Mouse (Mus musculus) forebrain, embryonic 13.5 days (tissue): Measurements from ENCODE around the gene Dscam. TPM values are rescaled to one million over a fixed set of nuclear protein-coding genes. Genes with fewer than 3 reads are reported as not detected.

Experiments used
- ATAC-seq: fragments of 200-750 bp; cut with Nextera tagmentation; 2 replicates; pipeline ENCODE4 v1.8.0; 2017
- H3K27ac ChIP-seq: fragments of 300-500 bp; sonication (generic); 2 replicates; pipeline ENCODE4 v1.5.1; 2015; ENCODE audit warnings: inconsistent platforms, mild to moderate bottlenecking, moderate library complexity
- H3K27me3 ChIP-seq: fragments of 300-500 bp; sonication (generic); 2 replicates; pipeline ENCODE4 v1.6.1; 2015; ENCODE audit warnings: mild to moderate bottlenecking, inconsistent platforms
- H3K36me3 ChIP-seq: fragments of 300-500 bp; sonication (generic); 2 replicates; pipeline ENCODE4 v1.6.1; 2015; ENCODE audit warnings: mild to moderate bottlenecking, inconsistent platforms; ENCODE audit not compliant: poor library complexity, severe bottlenecking
- H3K4me1 ChIP-seq: fragments of 300-500 bp; sonication (generic); 2 replicates; pipeline ENCODE4 v1.6.1; 2015; ENCODE audit warnings: inconsistent platforms
- H3K4me2 ChIP-seq: fragments of 300-500 bp; sonication (generic); 2 replicates; pipeline ENCODE4 v1.6.1; 2015; ENCODE audit warnings: inconsistent platforms, mild to moderate bottlenecking, moderate library complexity
- H3K4me3 ChIP-seq: fragments of 300-500 bp; sonication (generic); 2 replicates; pipeline ENCODE4 v1.5.1; 2015; ENCODE audit warnings: mild to moderate bottlenecking, inconsistent platforms
- H3K9ac ChIP-seq: fragments of 300-500 bp; sonication (generic); 2 replicates; pipeline ENCODE4 v1.6.1; 2015; ENCODE audit warnings: mild to moderate bottlenecking, inconsistent platforms
- H3K9me3 ChIP-seq: fragments of 300-500 bp; sonication (generic); replicated peaks from 2 replicates; pipeline ENCODE4 v1.6.1; 2016; ENCODE audit warnings: inconsistent platforms
- WGBS: fragments of 180-500 bp; shearing (Covaris S2); methylation state at CpG from one replicate; pipeline ENCODE4 v1.1.7; 2015; 5-methylcytosine and 5-hydroxymethylcytosine counted together
- polyA plus RNA-seq: library from polyadenylated mRNA; unstranded; fragments of >200 nt; fragmentation: Nextera tagmentation; extraction: Ambion mirVana; gene quantifications from 2 replicates; pipeline ENCODE4 v1.2.1, GENCODE M21; 2015

Gene Dscam
- polyA plus RNA-seq, 1 experiment from 2014 or later, result 3.5 TPM

GRCm38 (mm10) chr16:96971768-96972167 is 198.8 kb downstream of the Dscam start:
- H3K4me2 ChIP-seq, result no peak overlapping the region
- WGBS, result 88% methylated on average over 4 of the region's 4 CpGs
- H3K9me3 ChIP-seq, result no peaks in the 10 kb centered on the region
- peaks cover 15% of the 10 kb centered on the region for H3K4me1 ChIP-seq
- no peak overlapping the region for H3K4me3 ChIP-seq
- H3K36me3 ChIP-seq, result no peaks in the 10 kb centered on the region
- H3K27me3 ChIP-seq, result no peaks in the 10 kb centered on the region
- H3K9ac ChIP-seq, result no peak overlapping the region
- ATAC-seq, result no peak
- H3K27ac ChIP-seq, result no peak overlapping the region

DNA sequence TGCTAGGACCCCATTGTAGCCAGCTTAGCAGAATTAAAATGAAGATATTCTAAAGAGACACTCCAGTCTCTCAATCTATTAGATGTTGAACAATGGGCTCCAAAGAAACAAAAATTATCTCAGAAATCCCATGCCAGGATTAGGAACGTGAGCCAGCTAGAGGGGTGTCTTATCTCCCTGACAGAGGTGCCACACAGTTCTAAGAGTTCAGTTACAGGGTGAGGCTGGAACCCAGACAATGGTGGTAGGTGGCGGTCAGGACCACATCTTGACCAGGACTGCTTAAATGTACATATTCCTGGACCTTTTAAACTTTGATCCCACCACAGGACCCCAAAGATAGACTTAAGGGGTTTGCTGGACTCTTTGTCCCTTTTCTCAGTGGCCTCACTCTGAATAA is 200.1 kb downstream of the Dscam start:
- H3K4me3 ChIP-seq, result no peak overlapping the region
- no peaks in the 10 kb centered on the region for H3K36me3 ChIP-seq
- H3K4me2 ChIP-seq, result no peak overlapping the region
- no peak overlapping the region for H3K27ac ChIP-seq
- WGBS, result 81% methylated on average over 2 of the region's 2 CpGs
- no peaks in the 10 kb centered on the region for H3K27me3 ChIP-seq
- peaks cover 15% of the 10 kb centered on the region for H3K4me1 ChIP-seq
- no peak overlapping the region for H3K9ac ChIP-seq
- no peaks in the 10 kb centered on the region for H3K9me3 ChIP-seq
- no peak for ATAC-seq

GRCm38 (mm10) chr16:96969643-96970042 is 200.9 kb downstream of the Dscam start:
- no peaks in the 10 kb centered on the region for H3K27me3 ChIP-seq
- 87% methylated on average over 2 of the region's 2 CpGs for WGBS
- no peaks in the 10 kb centered on the region for H3K9me3 ChIP-seq
- H3K27ac ChIP-seq, result no peak overlapping the region
- H3K4me2 ChIP-seq, result no peak overlapping the region
- H3K9ac ChIP-seq, result no peak overlapping the region
- H3K4me1 ChIP-seq, result peaks cover 13% of the 10 kb centered on the region
- peak; percentile 59 for ATAC-seq
- H3K4me3 ChIP-seq, result no peak overlapping the region
- H3K36me3 ChIP-seq, result no peaks in the 10 kb centered on the region

GRCm38 (mm10) chr16:96968885-96969480 is 201.6 kb downstream of the Dscam start:
- Histone ChIP-seq H3K36me3 (no peaks in the 10 kb centered on the region), H3K27ac (no peak overlapping the region), H3K4me2 (no peak overlapping the region), H3K4me3 (no peak overlapping the region), H3K4me1 (peaks cover 11% of the 10 kb centered on the region), H3K27me3 (no peaks in the 10 kb centered on the region), H3K9ac (no peak overlapping the region), H3K9me3 (no peaks in the 10 kb centered on the region)
- 68% methylated on average over 2 of the region's 2 CpGs for WGBS
- ATAC-seq, result no peak

GRCm38 (mm10) chr16:96959695-96960094 is 210.9 kb downstream of the Dscam start:
- WGBS, result 87% methylated on average over 3 of the region's 3 CpGs
- H3K4me2 ChIP-seq, result no peak overlapping the region
- no peak for ATAC-seq
- H3K4me1 ChIP-seq, result no peaks in the 10 kb centered on the region
- H3K9ac ChIP-seq, result no peak overlapping the region
- H3K27me3 ChIP-seq, result no peaks in the 10 kb centered on the region
- no peak overlapping the region for H3K4me3 ChIP-seq
- no peaks in the 10 kb centered on the region for H3K36me3 ChIP-seq
- no peaks in the 10 kb centered on the region for H3K9me3 ChIP-seq
- no peak overlapping the region for H3K27ac ChIP-seq

DNA sequence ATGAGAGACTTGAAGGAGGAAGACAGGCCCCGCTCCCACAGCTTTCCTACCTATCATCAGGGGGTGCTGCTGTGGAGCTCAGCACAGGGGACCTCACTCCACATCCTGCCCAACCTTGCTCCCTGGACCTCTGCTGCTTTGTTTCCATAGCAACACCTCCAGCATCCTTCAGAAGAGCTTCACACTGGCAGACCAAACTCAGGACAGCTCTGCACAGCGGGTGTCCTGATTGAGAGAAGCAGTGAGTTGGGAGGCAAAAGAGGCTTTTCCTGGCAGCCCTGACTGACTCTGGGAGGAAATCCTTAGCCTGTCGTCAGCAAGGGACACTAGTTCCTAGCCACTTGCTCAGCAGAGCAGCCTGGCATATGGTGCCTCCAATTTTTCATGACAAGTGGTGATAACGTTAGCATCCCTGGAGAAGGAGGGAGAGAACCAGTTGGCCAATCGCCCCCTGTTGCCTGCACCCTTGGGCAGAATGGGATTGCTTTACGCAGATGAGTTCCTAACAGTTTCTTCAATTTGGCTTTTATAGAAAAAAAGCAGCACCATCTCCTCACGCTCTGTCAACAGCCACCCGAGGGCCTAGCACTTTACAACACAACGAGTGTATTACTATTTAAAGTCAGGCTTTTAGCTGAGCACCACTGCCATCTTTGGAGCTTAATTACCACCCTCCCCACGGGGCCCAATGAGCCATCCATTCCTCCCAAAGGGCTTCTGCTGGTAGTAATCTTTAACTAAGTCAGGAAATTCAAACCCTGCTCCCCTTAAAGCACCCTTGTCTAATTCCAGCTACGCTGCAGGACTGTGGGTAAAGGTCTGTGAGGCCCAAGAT is 224.9 kb downstream of the Dscam start:
- Histone ChIP-seq H3K36me3 (no peaks in the 10 kb centered on the region), H3K27ac (peak overlapping the region; percentile 45), H3K27me3 (no peaks in the 10 kb centered on the region), H3K9me3 (no peaks in the 10 kb centered on the region), H3K4me3 (no peak overlapping the region), H3K4me1 (peaks cover 18% of the 10 kb centered on the region), H3K9ac (no peak overlapping the region), H3K4me2 (no peak overlapping the region; the same call in 1 of the 2 replicates)
- 36% methylated on average over 11 of the region's 11 CpGs for WGBS
- peak; percentile 55 for ATAC-seq

DNA sequence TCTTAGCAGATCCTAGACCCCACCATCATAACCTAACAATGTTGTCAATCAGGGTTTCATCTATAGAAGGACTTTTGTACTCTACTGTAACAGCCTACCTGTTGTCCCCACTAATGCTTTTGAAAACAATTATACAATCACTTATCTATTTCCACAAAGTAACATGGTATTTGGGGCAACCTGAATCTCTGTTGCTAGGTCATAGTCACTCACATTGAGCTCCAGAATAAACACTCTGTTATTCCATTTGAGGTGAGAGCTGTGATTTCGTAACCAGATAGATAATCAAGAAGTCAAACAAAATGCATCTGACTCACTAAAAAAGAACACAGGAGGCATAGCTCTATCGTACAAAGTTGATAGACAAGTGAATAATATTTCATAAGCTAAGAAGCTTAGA is 226.9 kb downstream of the Dscam start:
- H3K27me3 ChIP-seq, result no peaks in the 10 kb centered on the region
- H3K4me2 ChIP-seq, result no peak overlapping the region
- no peak overlapping the region for H3K9ac ChIP-seq
- H3K4me1 ChIP-seq, result peaks cover 18% of the 10 kb centered on the region
- H3K9me3 ChIP-seq, result no peaks in the 10 kb centered on the region
- H3K36me3 ChIP-seq, result no peaks in the 10 kb centered on the region
- H3K27ac ChIP-seq, result no peak overlapping the region
- ATAC-seq, result no peak
- WGBS, result 94% methylated on average over 2 of the region's 2 CpGs
- no peak overlapping the region for H3K4me3 ChIP-seq

DNA sequence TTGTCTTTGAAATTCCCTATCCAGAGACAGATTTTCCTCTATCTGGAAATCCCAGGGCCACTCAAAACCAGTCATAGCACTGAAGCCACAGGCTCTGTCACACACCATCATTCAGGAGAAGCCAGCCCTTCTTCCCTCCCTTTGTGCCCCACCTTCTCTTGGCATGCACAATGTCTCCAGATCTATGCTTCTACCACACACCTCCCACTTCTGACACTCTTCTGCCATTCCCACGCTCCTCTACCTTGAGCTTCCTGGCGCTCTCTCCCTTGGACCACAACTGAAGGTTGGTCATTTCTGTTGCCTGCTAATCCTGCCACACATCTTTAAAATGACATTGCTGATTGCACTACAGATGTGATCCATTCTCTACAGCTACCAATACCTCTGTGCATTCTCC is 235.8 kb downstream of the Dscam start:
- no peak for ATAC-seq
- Histone ChIP-seq H3K4me1 (no peaks in the 10 kb centered on the region), H3K27me3 (no peaks in the 10 kb centered on the region), H3K36me3 (no peaks in the 10 kb centered on the region), H3K4me2 (no peak overlapping the region), H3K27ac (no peak overlapping the region), H3K4me3 (no peak overlapping the region), H3K9me3 (no peaks in the 10 kb centered on the region), H3K9ac (no peak overlapping the region)
- 80% methylated on average over 2 of the region's 2 CpGs for WGBS

DNA sequence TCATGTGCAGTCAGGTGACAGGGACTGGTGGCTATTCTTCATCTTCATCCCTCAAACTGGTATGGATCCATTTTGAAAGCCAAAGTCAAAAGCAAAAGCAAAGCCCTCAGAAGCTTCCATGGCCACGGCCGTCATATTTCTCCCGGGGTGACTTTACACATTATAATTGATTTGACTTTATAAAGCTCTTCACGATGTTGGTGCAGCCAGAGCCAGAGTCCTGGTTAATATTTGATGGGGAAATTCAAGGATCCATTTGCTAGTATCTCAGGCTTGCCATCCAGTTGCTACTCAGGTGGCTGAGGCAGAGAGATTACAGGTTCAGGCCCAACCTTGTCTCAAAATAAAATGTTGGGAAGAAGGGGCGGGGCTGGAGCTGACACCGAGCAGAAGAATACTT is 238.3 kb downstream of the Dscam start:
- H3K27me3 ChIP-seq, result no peaks in the 10 kb centered on the region
- 92% methylated on average over 6 of the region's 6 CpGs for WGBS
- H3K27ac ChIP-seq, result no peak overlapping the region
- no peak overlapping the region for H3K4me2 ChIP-seq
- peaks cover 4% of the 10 kb centered on the region; the same call in 1 of the 2 replicates for H3K4me1 ChIP-seq
- no peaks in the 10 kb centered on the region for H3K36me3 ChIP-seq
- no peaks in the 10 kb centered on the region for H3K9me3 ChIP-seq
- ATAC-seq, result no peak
- H3K9ac ChIP-seq, result no peak overlapping the region
- no peak overlapping the region for H3K4me3 ChIP-seq

DNA sequence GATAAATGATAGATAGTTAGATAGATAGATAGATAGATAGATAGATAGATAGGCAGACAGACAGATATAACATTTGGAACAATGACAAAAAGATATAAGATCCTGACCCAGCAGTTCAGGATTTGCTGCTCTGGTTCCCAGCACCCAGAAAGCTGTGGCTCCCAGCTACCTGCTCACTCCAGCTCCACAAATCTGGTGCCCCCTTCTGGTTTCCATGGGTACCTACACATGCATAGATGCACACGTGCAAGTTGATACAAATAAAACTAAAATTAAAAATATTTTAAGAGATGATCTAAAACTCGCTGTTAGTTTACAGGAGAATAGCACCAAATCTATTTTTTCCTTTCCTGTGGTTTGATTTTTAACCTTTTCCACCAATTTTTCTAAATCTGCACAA is 238.8 kb downstream of the Dscam start:
- Histone ChIP-seq H3K9me3 (no peaks in the 10 kb centered on the region), H3K27ac (no peak overlapping the region), H3K27me3 (no peaks in the 10 kb centered on the region), H3K4me2 (no peak overlapping the region), H3K4me1 (peaks cover 9% of the 10 kb centered on the region; the same call in 1 of the 2 replicates), H3K9ac (no peak overlapping the region), H3K4me3 (no peak overlapping the region), H3K36me3 (no peaks in the 10 kb centered on the region)
- 85% methylated on average over 2 of the region's 2 CpGs for WGBS
- no peak for ATAC-seq

DNA sequence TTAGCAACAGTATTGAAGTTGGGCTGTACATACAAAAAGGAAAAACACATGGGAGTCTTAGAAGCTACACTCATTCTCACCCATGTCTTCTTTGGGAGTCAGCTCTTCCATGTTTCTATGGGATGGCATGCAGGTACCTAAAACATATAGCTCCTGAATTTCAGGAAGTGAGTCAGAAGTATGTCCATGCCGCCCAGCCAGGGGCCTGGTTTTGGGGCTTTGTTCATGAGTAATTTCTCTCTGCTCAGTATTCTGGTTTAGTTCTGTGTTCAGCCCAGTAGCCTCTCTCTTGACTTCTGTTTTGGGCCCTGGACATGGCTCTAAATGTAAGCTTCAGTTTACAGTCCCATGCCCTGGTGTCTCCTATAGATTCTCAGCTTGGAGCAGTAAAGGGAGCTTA is 242.5 kb downstream of the Dscam start:
- peaks cover 9% of the 10 kb centered on the region; the same call in 1 of the 2 replicates for H3K4me1 ChIP-seq
- ATAC-seq, result no peak
- WGBS, result 90% methylated on average over 1 of the region's 1 CpGs
- H3K4me2 ChIP-seq, result no peak overlapping the region
- H3K9me3 ChIP-seq, result no peaks in the 10 kb centered on the region
- H3K27ac ChIP-seq, result 0 out of 2 replicates have a peak overlapping the region, but pooled peaks have one; percentile 66
- no peaks in the 10 kb centered on the region for H3K27me3 ChIP-seq
- H3K9ac ChIP-seq, result no peak overlapping the region
- no peak overlapping the region for H3K4me3 ChIP-seq
- H3K36me3 ChIP-seq, result no peaks in the 10 kb centered on the region

DNA sequence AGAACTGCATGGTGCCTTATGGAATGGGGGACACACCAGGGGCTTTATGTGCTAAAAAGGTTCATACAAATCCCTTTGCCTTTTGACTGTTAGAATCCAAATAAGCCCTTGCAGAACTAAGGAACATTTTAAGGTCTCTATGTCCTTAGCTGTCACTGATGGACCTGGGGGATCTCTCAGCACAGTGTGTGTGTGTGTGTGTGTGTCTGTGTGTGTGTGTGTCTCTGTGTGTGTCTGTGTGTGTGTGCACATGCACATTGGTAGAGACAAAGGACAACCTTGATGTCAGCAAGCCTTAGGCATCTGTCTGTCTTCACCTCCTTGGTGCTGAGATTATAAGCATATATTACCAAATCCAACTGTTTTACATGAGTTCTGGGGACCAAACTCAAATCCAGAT is 243.1 kb downstream of the Dscam start:
- Histone ChIP-seq H3K4me1 (peaks cover 9% of the 10 kb centered on the region; the same call in 1 of the 2 replicates), H3K27me3 (no peaks in the 10 kb centered on the region), H3K4me2 (no peak overlapping the region), H3K4me3 (no peak overlapping the region), H3K27ac (peak overlapping the region; percentile 66; the same call in 1 of the 2 replicates), H3K9me3 (no peaks in the 10 kb centered on the region), H3K36me3 (no peaks in the 10 kb centered on the region), H3K9ac (no peak overlapping the region)
- no peak for ATAC-seq
